Mouse (Mus musculus): ENCODE results near the gene Sgk1. TPM values are rescaled to one million over a fixed set of nuclear protein-coding genes. Genes with fewer than 3 reads are reported as not detected.
A peak's percentile ranks its signal among the peaks of the same experiment; 100 is the strongest.

The Sgk1 gene
- polyA plus RNA-seq, 1 experiment from 2014 or later = 18.8 TPM

- H3K4me1 ChIP-seq = no peaks in the 10 kb centered on the region
- WGBS = 83% methylated on average over 3 of the region's 3 CpGs
- no peaks in the 10 kb centered on the region for H3K36me3 ChIP-seq
- H3K9me3 ChIP-seq (replicated peaks) = 0 out of 2 replicates have a peak, but pooled peaks cover 3% of the 10 kb centered on the region
- H3K27me3 ChIP-seq (ENCODE audit: low read depth, poor library complexity, severe bottlenecking) = no peaks in the 10 kb centered on the region
- H3K4me3 ChIP-seq = no peak overlapping the region
- no peak for DNase-seq (ENCODE audit: low spot score)
- no peak overlapping the region for H3K27ac ChIP-seq (replicated peaks)
These were observed 25.8 kb downstream of the Sgk1 start for GRCm38 (mm10) chr10:21907784-21908183.

- 91% methylated on average over 1 of the region's 1 CpGs for WGBS
- no peak for DNase-seq (ENCODE audit: low spot score)
- Histone ChIP-seq H3K4me1 (no peaks in the 10 kb centered on the region), H3K4me3 (no peak overlapping the region), H3K9me3 (replicated peaks) (0 out of 2 replicates have a peak, but pooled peaks cover 3% of the 10 kb centered on the region), H3K27ac (replicated peaks) (no peak overlapping the region), H3K27me3 (ENCODE audit: low read depth, poor library complexity, severe bottlenecking) (no peaks in the 10 kb centered on the region), H3K36me3 (no peaks in the 10 kb centered on the region)
These were observed 26.7 kb downstream of the Sgk1 start for GRCm38 (mm10) chr10:21908686-21909085.

GRCm38 (mm10) chr10:21910334-21910733 lies 28.4 kb downstream of the Sgk1 start:
- DNase-seq (ENCODE audit: low spot score) = no peak
- Histone ChIP-seq H3K27ac (replicated peaks) (no peak overlapping the region), H3K4me1 (no peaks in the 10 kb centered on the region), H3K27me3 (ENCODE audit: low read depth, poor library complexity, severe bottlenecking) (no peaks in the 10 kb centered on the region), H3K9me3 (replicated peaks) (0 out of 2 replicates have a peak, but pooled peaks cover 2% of the 10 kb centered on the region), H3K4me3 (no peak overlapping the region), H3K36me3 (no peaks in the 10 kb centered on the region)
- 95% methylated on average over 9 of the region's 9 CpGs for WGBS

- H3K4me3 ChIP-seq = no peak overlapping the region
- 86% methylated on average over 10 of the region's 10 CpGs for WGBS
- no peaks in the 10 kb centered on the region for H3K36me3 ChIP-seq
- H3K9me3 ChIP-seq (replicated peaks) = no peaks in the 10 kb centered on the region
- no peak overlapping the region for H3K27ac ChIP-seq (replicated peaks)
- H3K4me1 ChIP-seq = no peaks in the 10 kb centered on the region
- no peaks in the 10 kb centered on the region for H3K27me3 ChIP-seq (ENCODE audit: low read depth, poor library complexity, severe bottlenecking)
- no peak for DNase-seq (ENCODE audit: low spot score)
These were observed 29.4 kb downstream of the Sgk1 start for GRCm38 (mm10) chr10:21911303-21911947.

GRCm38 (mm10) chr10:21914751-21915150 lies 32.8 kb downstream of the Sgk1 start:
- Histone ChIP-seq H3K4me1 (peaks cover 4% of the 10 kb centered on the region; the same call in 1 of the 2 replicates), H3K9me3 (replicated peaks) (no peaks in the 10 kb centered on the region), H3K27me3 (ENCODE audit: low read depth, poor library complexity, severe bottlenecking) (no peaks in the 10 kb centered on the region), H3K4me3 (no peak overlapping the region), H3K27ac (replicated peaks) (no peak overlapping the region), H3K36me3 (no peaks in the 10 kb centered on the region)
- no peak for DNase-seq (ENCODE audit: low spot score)
- WGBS = 31% methylated on average over 1 of the region's 1 CpGs

- H3K27ac ChIP-seq (replicated peaks) = no peak overlapping the region
- H3K9me3 ChIP-seq (replicated peaks) = no peaks in the 10 kb centered on the region
- no peaks in the 10 kb centered on the region for H3K27me3 ChIP-seq (ENCODE audit: low read depth, poor library complexity, severe bottlenecking)
- H3K4me3 ChIP-seq = no peak overlapping the region
- H3K4me1 ChIP-seq = peaks cover 5% of the 10 kb centered on the region; the same call in 1 of the 2 replicates
- no peaks in the 10 kb centered on the region for H3K36me3 ChIP-seq
- DNase-seq (ENCODE audit: low spot score) = no peak
- WGBS = 90% methylated on average over 11 of the region's 11 CpGs
These were observed 34.5 kb downstream of the Sgk1 start for GRCm38 (mm10) chr10:21916301-21917071.

- Histone ChIP-seq H3K27ac (replicated peaks) (no peak overlapping the region), H3K27me3 (ENCODE audit: low read depth, poor library complexity, severe bottlenecking) (no peaks in the 10 kb centered on the region; the same call in 1 of the 2 replicates), H3K4me1 (peaks cover 15% of the 10 kb centered on the region), H3K9me3 (replicated peaks) (no peaks in the 10 kb centered on the region), H3K4me3 (no peak overlapping the region), H3K36me3 (no peaks in the 10 kb centered on the region)
- 81% methylated on average over 6 of the region's 6 CpGs for WGBS
- no peak for DNase-seq (ENCODE audit: low spot score)
These were observed 36.2 kb downstream of the Sgk1 start for GRCm38 (mm10) chr10:21918016-21918749.

- WGBS = 87% methylated on average over 7 of the region's 7 CpGs
- Histone ChIP-seq H3K4me1 (peaks cover 21% of the 10 kb centered on the region), H3K9me3 (replicated peaks) (no peaks in the 10 kb centered on the region), H3K36me3 (no peaks in the 10 kb centered on the region), H3K27me3 (ENCODE audit: low read depth, poor library complexity, severe bottlenecking) (no peaks in the 10 kb centered on the region; the same call in 1 of the 2 replicates), H3K4me3 (no peak overlapping the region), H3K27ac (replicated peaks) (no peak overlapping the region)
- DNase-seq (ENCODE audit: low spot score) = no peak
These were observed 36.8 kb downstream of the Sgk1 start for GRCm38 (mm10) chr10:21918750-21919145.

GRCm38 (mm10) chr10:21920611-21921010 lies 38.6 kb downstream of the Sgk1 start:
- DNase-seq (ENCODE audit: low spot score) = no peak
- Histone ChIP-seq H3K4me1 (peaks cover 26% of the 10 kb centered on the region), H3K36me3 (no peaks in the 10 kb centered on the region), H3K9me3 (replicated peaks) (no peaks in the 10 kb centered on the region), H3K4me3 (no peak overlapping the region), H3K27ac (replicated peaks) (no peak overlapping the region), H3K27me3 (ENCODE audit: low read depth, poor library complexity, severe bottlenecking) (no peaks in the 10 kb centered on the region; the same call in 1 of the 2 replicates)
- WGBS = 76% methylated on average over 2 of the region's 2 CpGs

- Histone ChIP-seq H3K4me1 (peaks cover 26% of the 10 kb centered on the region), H3K4me3 (no peak overlapping the region), H3K36me3 (no peaks in the 10 kb centered on the region), H3K9me3 (replicated peaks) (no peaks in the 10 kb centered on the region), H3K27ac (replicated peaks) (0 out of 2 replicates have a peak overlapping the region, but pooled peaks have one; percentile 65), H3K27me3 (ENCODE audit: low read depth, poor library complexity, severe bottlenecking) (no peaks in the 10 kb centered on the region; the same call in 1 of the 2 replicates)
- no peak for DNase-seq (ENCODE audit: low spot score)
- WGBS = 52% methylated on average over 8 of the region's 8 CpGs
These were observed 40.8 kb downstream of the Sgk1 start for GRCm38 (mm10) chr10:21922716-21923350.

- Histone ChIP-seq H3K4me1 (peaks cover 24% of the 10 kb centered on the region), H3K27me3 (ENCODE audit: low read depth, poor library complexity, severe bottlenecking) (no peaks in the 10 kb centered on the region; the same call in 1 of the 2 replicates), H3K9me3 (replicated peaks) (no peaks in the 10 kb centered on the region), H3K36me3 (no peaks in the 10 kb centered on the region), H3K4me3 (peak overlapping the region; percentile 36), H3K27ac (replicated peaks) (peak overlapping the region; percentile 65; the same call in 1 of the 2 replicates)
- WGBS = 8% methylated on average over 9 of the region's 9 CpGs
- peak; percentile 42 for DNase-seq (ENCODE audit: low spot score)
These were observed 41.5 kb downstream of the Sgk1 start for GRCm38 (mm10) chr10:21923495-21923952.
